Comparison of ENCODE assay signal across 14 mouse cellular contexts in the genomic region with DNA sequence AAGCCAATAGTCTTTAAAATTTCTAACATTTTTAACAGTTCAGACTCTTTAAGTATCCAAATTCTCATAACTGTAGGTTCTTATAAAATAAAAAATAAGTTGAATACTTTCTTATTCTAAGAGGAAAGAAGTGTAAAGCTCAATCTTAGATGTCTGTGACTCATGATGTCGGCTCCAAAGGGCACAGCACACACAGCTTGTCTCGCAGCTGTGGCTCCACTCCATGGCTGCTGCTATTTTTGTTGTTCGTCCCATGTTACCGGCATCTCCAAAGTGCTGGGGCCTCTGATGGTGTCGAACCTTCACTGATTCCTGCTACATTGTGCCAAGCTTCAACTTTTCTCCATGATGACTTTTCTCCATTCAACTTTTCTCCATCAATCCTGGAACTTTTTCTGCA.
"Had no signal": no experiment of that assay in that cellular context is flagged by ENCODE, and none has a peak within 500 bp of the region (broad histone marks: within the 10 kb centered on the region; RNA-seq: fewer than 3 reads in every experiment).

No protein-coding gene starts in this region.

- DNase-seq: kidney, adult 8-10 months; layer of hippocampus, adult 9-11 months; layer of hippocampus, postnatal 36 days; liver; lung, adult 2 months; right cerebral cortex, postnatal 14 days; thymus, postnatal 36 days had no signal

- H3K9ac ChIP-seq: limb, embryonic 12.5 days; liver, embryonic 15.5 days; midbrain, embryonic 15.5 days; neural tube, embryonic 13.5 days had no signal

- ATAC-seq: lung, postnatal 0 days; midbrain, embryonic 15.5 days had no signal

- H3K9me3 ChIP-seq: limb, embryonic 12.5 days; liver, embryonic 15.5 days; megakaryocyte, embryonic 14.5 days; midbrain, embryonic 15.5 days; neural tube, embryonic 13.5 days had no signal

- H3K4me3 ChIP-seq: limb, embryonic 12.5 days; liver, embryonic 15.5 days; megakaryocyte, embryonic 14.5 days; midbrain, embryonic 15.5 days; neural tube, embryonic 13.5 days had no signal

- H3K27ac ChIP-seq: limb, embryonic 12.5 days; liver, embryonic 15.5 days; midbrain, embryonic 15.5 days; neural tube, embryonic 13.5 days had no signal

- H3K4me1 ChIP-seq: liver, embryonic 15.5 days; midbrain, embryonic 15.5 days; neural tube, embryonic 13.5 days had no signal

- H3K36me3 ChIP-seq: limb, embryonic 12.5 days; liver, embryonic 15.5 days; midbrain, embryonic 15.5 days; neural tube, embryonic 13.5 days had no signal

- H3K27me3 ChIP-seq: limb, embryonic 12.5 days; liver, embryonic 15.5 days; megakaryocyte, embryonic 14.5 days; midbrain, embryonic 15.5 days; neural tube, embryonic 13.5 days had no signal

- H3K4me2 ChIP-seq: limb, embryonic 12.5 days; liver, embryonic 15.5 days; midbrain, embryonic 11.5 days; midbrain, embryonic 15.5 days; neural tube, embryonic 13.5 days had no signal
